Mouse (Mus musculus) adrenal gland, adult 8-10 months (tissue): Measurements from ENCODE around the gene Kazn. TPM values are rescaled to one million over a fixed set of nuclear protein-coding genes. Genes with fewer than 3 reads are reported as not detected.

Experiments
- DNase-seq: peaks from one replicate; pipeline ENCODE4 v3.0.0; 2022
- total RNA-seq, 4 experiments: library from RNA; stranded (reverse); gene quantifications; 2 replicates each; pipeline ENCODE4 v1.2.4; 2022

The Kazn gene
- total RNA-seq, 4 experiments from 2014 or later, result 27.4 to 46.1 (median 31.9) TPM

GRCm38 (mm10) chr4:142074060-142074732 lies 165.0 kb downstream of the Kazn start:
- DNase-seq, result no peak

- no peak for DNase-seq
These were observed 167.8 kb downstream of the Kazn start for GRCm38 (mm10) chr4:142071243-142071991.

GRCm38 (mm10) chr4:142070840-142071239 lies 168.4 kb downstream of the Kazn start:
- DNase-seq, result no peak

GRCm38 (mm10) chr4:142068899-142069812 lies 170.0 kb downstream of the Kazn start:
- DNase-seq, result no peak

- no peak for DNase-seq
These were observed 172.6 kb downstream of the Kazn start for GRCm38 (mm10) chr4:142066576-142066975.

GRCm38 (mm10) chr4:142065835-142066234 lies 173.4 kb downstream of the Kazn start:
- DNase-seq, result no peak

- no peak for DNase-seq
These were observed 173.9 kb downstream of the Kazn start for GRCm38 (mm10) chr4:142065270-142065669.

- DNase-seq, result no peak
These were observed 174.5 kb downstream of the Kazn start for GRCm38 (mm10) chr4:142064582-142065228.

- DNase-seq, result no peak
These were observed 176.1 kb downstream of the Kazn start for GRCm38 (mm10) chr4:142063057-142063534.

GRCm38 (mm10) chr4:142061485-142062240 lies 177.5 kb downstream of the Kazn start:
- no peak for DNase-seq

- DNase-seq, result no peak
These were observed 178.5 kb downstream of the Kazn start for GRCm38 (mm10) chr4:142060455-142061378.

GRCm38 (mm10) chr4:142059841-142060193 lies 179.4 kb downstream of the Kazn start:
- DNase-seq, result no peak

GRCm38 (mm10) chr4:142059113-142059840 lies 179.9 kb downstream of the Kazn start:
- no peak for DNase-seq

GRCm38 (mm10) chr4:142057529-142058216 lies 181.5 kb downstream of the Kazn start:
- DNase-seq, result no peak

- DNase-seq, result no peak
These were observed 183.6 kb downstream of the Kazn start for GRCm38 (mm10) chr4:142055600-142055999.

GRCm38 (mm10) chr4:142054580-142054979 lies 184.6 kb downstream of the Kazn start:
- DNase-seq, result no peak

- no peak for DNase-seq
These were observed 185.3 kb downstream of the Kazn start for GRCm38 (mm10) chr4:142053661-142054448.

GRCm38 (mm10) chr4:142053261-142053660 lies 185.9 kb downstream of the Kazn start:
- no peak for DNase-seq
